Mouse (Mus musculus) T-helper 17 cell (primary cell): ENCODE measurements around the gene Abr.

Source experiments
- in situ Hi-C, 2 experiments: fragments of 300-600 bp; cut with MboI, MseI; formaldehyde crosslinking; loops; 1 replicate in 1 of 2; 2 replicates in 1 of 2; pipeline ENCODE4 v1.15.1; 2025; ENCODE audit warnings: high pct_unique_total_duplicates in 2 of 2

The Abr gene

GRCm38 (mm10) chr11:76570741-76571612 is 51.1 kb downstream of the Abr start:
- in situ Hi-C loops, result loop anchor here in 1 of 2 experiments (5.0 kb wide), 1 partner anchor 44 kb away; no protein-coding TSS in a partner anchor

GRCm38 (mm10) chr11:76570201-76570731 is 51.8 kb downstream of the Abr start:
- in situ Hi-C loops, result loop anchor here in 1 of 2 experiments (5.0 kb wide), 1 partner anchor 43 kb away; no protein-coding TSS in a partner anchor

- in situ Hi-C loops, result no loop called here
Observed at GRCm38 (mm10) chr11:76569436-76569835, 52.7 kb downstream of the Abr start.

GRCm38 (mm10) chr11:76566081-76566480 is 56.0 kb downstream of the Abr start:
- in situ Hi-C loops, result no loop called here

- in situ Hi-C loops, result no loop called here
Observed at GRCm38 (mm10) chr11:76562584-76562983, 59.5 kb downstream of the Abr start.

- in situ Hi-C loops, result no loop called here
Observed at GRCm38 (mm10) chr11:76562165-76562564, 59.9 kb downstream of the Abr start.

- in situ Hi-C loops, result no loop called here
Observed at GRCm38 (mm10) chr11:76557837-76558236, 64.3 kb downstream of the Abr start.

- in situ Hi-C loops, result no loop called here
Observed at GRCm38 (mm10) chr11:76548153-76548721, 73.9 kb downstream of the Abr start.

- in situ Hi-C loops, result no loop called here
Observed at GRCm38 (mm10) chr11:76547420-76547819, 74.7 kb downstream of the Abr start.

GRCm38 (mm10) chr11:76546431-76546830 is 75.7 kb downstream of the Abr start:
- in situ Hi-C loops, result no loop called here

- in situ Hi-C loops, result loop anchor here (5.0 kb wide), 2 partner anchors 34 to 104 kb away; no protein-coding TSS in a partner anchor
Observed at GRCm38 (mm10) chr11:76543300-76543699, 78.8 kb downstream of the Abr start.

GRCm38 (mm10) chr11:76540973-76541372 is 81.1 kb downstream of the Abr start:
- in situ Hi-C loops, result loop anchor here (5.0 kb wide), 2 partner anchors 36 to 106 kb away; no protein-coding TSS in a partner anchor

GRCm38 (mm10) chr11:76537401-76537800 is 84.7 kb downstream of the Abr start:
- in situ Hi-C loops, result no loop called here

- in situ Hi-C loops, result no loop called here
Observed at GRCm38 (mm10) chr11:76536576-76537354, 85.3 kb downstream of the Abr start.

- in situ Hi-C loops, result no loop called here
Observed at GRCm38 (mm10) chr11:76532001-76532400, 90.1 kb downstream of the Abr start.

- in situ Hi-C loops, result no loop called here
Observed at GRCm38 (mm10) chr11:76530966-76531678, 91.0 kb downstream of the Abr start.

- in situ Hi-C loops, result no loop called here
Observed at GRCm38 (mm10) chr11:76530168-76530935, 91.8 kb downstream of the Abr start.

- in situ Hi-C loops, result loop anchor here in 1 of 2 experiments (5.0 kb wide), 1 partner anchor 43 kb away; no protein-coding TSS in a partner anchor
Observed at GRCm38 (mm10) chr11:76529352-76530141, 92.6 kb downstream of the Abr start.
